Mouse (Mus musculus) bone marrow macrophage, adult 2 months (primary cell): ENCODE results near the gene Gm20388.

Source experiments
- CTCF ChIP-seq: IDR thresholded peaks from 2 replicates; pipeline ENCODE4 v1.5.1; 2012; ENCODE audit warnings: low read depth, mild to moderate bottlenecking, low read length, moderate library complexity
- POLR2A ChIP-seq: IDR thresholded peaks from 2 replicates; pipeline ENCODE4 v1.6.1; 2012; ENCODE audit warnings: mild to moderate bottlenecking, low read depth, low read length, borderline replicate concordance

DNA sequence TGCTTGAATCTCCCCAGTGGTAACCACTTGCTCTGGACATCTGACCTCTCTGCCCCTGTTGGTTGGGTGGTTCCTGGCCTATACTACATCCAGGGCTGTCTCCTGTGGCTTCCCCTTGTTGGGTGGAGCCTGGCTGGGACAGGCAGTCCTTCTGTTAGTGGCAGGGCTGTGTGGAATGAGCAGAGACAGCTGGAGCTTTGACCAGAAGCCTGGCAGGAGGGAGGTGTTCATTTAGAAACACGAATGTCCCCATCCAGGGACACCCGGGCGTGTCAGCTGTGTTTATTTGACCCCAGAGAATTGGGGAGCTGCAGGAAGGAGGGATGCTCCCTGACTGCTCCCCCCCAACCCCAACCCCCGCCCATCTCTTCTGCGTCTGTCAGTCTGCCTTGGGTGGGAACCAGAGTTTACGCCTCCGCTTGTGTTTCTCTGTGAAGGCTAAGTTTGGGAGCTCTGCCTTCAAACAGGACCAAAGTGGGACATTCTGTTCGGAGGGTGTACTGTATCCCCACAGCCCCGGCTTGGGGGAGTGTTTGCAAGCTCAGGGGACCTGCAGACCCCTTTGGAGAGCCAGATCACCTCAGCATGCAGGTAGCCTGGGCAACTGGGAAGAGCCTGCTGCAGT lies 340.9 kb downstream of the Gm20388 start:
- TF ChIP-seq CTCF, result no peak
- TF ChIP-seq POLR2A, result no peak
